Mouse (Mus musculus) CH12.LX (cell line): ENCODE data around the gene Mtfp1. TPM values are rescaled to one million over a fixed set of nuclear protein-coding genes. Genes with fewer than 3 reads are reported as not detected.

Experiments
- DNase-seq: peaks from one replicate; pipeline ENCODE4 v3.0.0-alpha.2; 2013; ENCODE audit errors: extremely low read depth
- H3K27ac ChIP-seq: 2 replicates; pipeline ENCODE4 v1.5.1; 2012; ENCODE audit warnings: low read depth, mild to moderate bottlenecking, control low read depth, moderate library complexity; ENCODE audit not compliant: insufficient read depth
- H3K27me3 ChIP-seq: replicated peaks from 2 replicates; pipeline ENCODE3; 2012; ENCODE audit warnings: inconsistent platforms
- H3K36me3 ChIP-seq, 2 experiments: replicated peaks in 1 of 2; 2 replicates each; pipeline versions ENCODE3 to v1.6.1; 2012; ENCODE audit warnings: inconsistent platforms in 1 of 2, low read length in 1 of 2, mild to moderate bottlenecking in 1 of 2, mixed read lengths in 1 of 2, moderate library complexity in 1 of 2; ENCODE audit not compliant: control insufficient read depth in 1 of 2, insufficient read depth in 1 of 2
- H3K4me1 ChIP-seq, 2 experiments: 2 replicates each; pipeline ENCODE4 v1.6.1; 2012; ENCODE audit warnings: inconsistent platforms in 1 of 2, moderate library complexity in 1 of 2; ENCODE audit not compliant: insufficient read depth in 2 of 2, control insufficient read depth in 1 of 2
- H3K4me2 ChIP-seq: 2 replicates; pipeline ENCODE4 v1.6.1; 2012; ENCODE audit warnings: low read depth, mild to moderate bottlenecking, control low read depth; ENCODE audit not compliant: poor library complexity, insufficient read depth, severe bottlenecking
- H3K4me3 ChIP-seq, 3 experiments: fragments of 150-350 bp in 1 of 3; sonication (generic) in 1 of 3; replicated peaks in 1 of 3; 2 replicates each; pipeline versions ENCODE3 to v1.5.1; 2011 to 2012; ENCODE audit warnings: low read depth in 2 of 3, low read length in 2 of 3, mild to moderate bottlenecking in 2 of 3, moderate library complexity in 2 of 3, control low read depth in 1 of 3, improper control_type of control experiment in 1 of 3, inconsistent platforms in 1 of 3, mixed read lengths in 1 of 3; ENCODE audit not compliant: poor library complexity in 1 of 3
- H3K79me2 ChIP-seq: replicated peaks from 2 replicates; pipeline ENCODE4 v1.6.1; 2012; ENCODE audit warnings: mild to moderate bottlenecking, moderate library complexity; ENCODE audit not compliant: control insufficient read depth, poor library complexity, insufficient read depth, severe bottlenecking; ENCODE audit errors: extremely low read depth
- H3K9ac ChIP-seq: 2 replicates; pipeline ENCODE4 v1.6.1; 2012; ENCODE audit warnings: low read depth, mild to moderate bottlenecking, control low read depth, moderate library complexity; ENCODE audit not compliant: insufficient read depth
- H3K9me3 ChIP-seq: replicated peaks from 2 replicates; pipeline ENCODE3; 2012; ENCODE audit warnings: low read length, inconsistent platforms, mixed read lengths
- CTCF ChIP-seq, 2 experiments: IDR thresholded peaks in 1 of 2; conservative IDR thresholded peaks in 1 of 2; 2 replicates each; pipeline ENCODE4 v1.5.1; 2011 to 2012; ENCODE audit warnings: low read depth in 2 of 2, low read length in 2 of 2, improper control_type of control experiment in 1 of 2, inconsistent platforms in 1 of 2, mild to moderate bottlenecking in 1 of 2, moderate library complexity in 1 of 2
- E2F4 ChIP-seq: IDR thresholded peaks from 2 replicates; pipeline ENCODE4 v1.6.1; 2011; ENCODE audit warnings: low read depth, low read length, improper control_type of control experiment; ENCODE audit not compliant: insufficient replicate concordance
- HCFC1 ChIP-seq: IDR thresholded peaks from 2 replicates; pipeline ENCODE4 v1.6.1; 2012; ENCODE audit warnings: low read depth, mild to moderate bottlenecking, inconsistent platforms, low read length, improper control_type of control experiment
- JUND ChIP-seq: conservative IDR thresholded peaks from 2 replicates; pipeline ENCODE4 v1.6.1; 2011; ENCODE audit warnings: low read depth, low read length, improper control_type of control experiment
- MAX ChIP-seq: IDR thresholded peaks from 2 replicates; pipeline ENCODE4 v1.6.1; 2011; ENCODE audit warnings: low read length, improper control_type of control experiment
- MYC ChIP-seq: IDR thresholded peaks from 2 replicates; pipeline ENCODE4 v1.6.1; 2011; ENCODE audit warnings: low read depth, mild to moderate bottlenecking, improper control_type of control experiment, low read length
- NELFE ChIP-seq: IDR thresholded peaks from 2 replicates; pipeline ENCODE4 v1.6.1; 2011; ENCODE audit warnings: low read depth, low read length, improper control_type of control experiment
- PAX5 ChIP-seq: IDR thresholded peaks from 2 replicates; pipeline ENCODE4 v1.6.1; 2012; ENCODE audit warnings: low read length, inconsistent platforms, mixed read lengths
- POLR2AphosphoS2 ChIP-seq: IDR thresholded peaks from 2 replicates; pipeline ENCODE4 v1.6.1; 2011; ENCODE audit warnings: low read depth, low read length, improper control_type of control experiment
- SIN3A ChIP-seq: IDR thresholded peaks from 2 replicates; pipeline ENCODE4 v1.6.1; 2012; ENCODE audit warnings: low read length, improper control_type of control experiment, inconsistent platforms
- SMC3 ChIP-seq: IDR thresholded peaks from 2 replicates; pipeline ENCODE4 v1.6.1; 2011; ENCODE audit warnings: low read depth, low read length, improper control_type of control experiment
- TBP ChIP-seq: conservative IDR thresholded peaks from 2 replicates; pipeline ENCODE4 v1.6.1; 2011; ENCODE audit warnings: low read depth, low read length, improper control_type of control experiment
- TCF12 ChIP-seq: IDR thresholded peaks from 2 replicates; pipeline ENCODE4 v1.6.1; 2014; ENCODE audit warnings: low read depth, mild to moderate bottlenecking, inconsistent platforms, low read length, improper control_type of control experiment
- ZC3H11A ChIP-seq: IDR thresholded peaks from 2 replicates; pipeline ENCODE4 v1.6.1; 2012; ENCODE audit warnings: low read depth, mild to moderate bottlenecking, inconsistent platforms, low read length, improper control_type of control experiment
- ZKSCAN1 ChIP-seq: IDR thresholded peaks from 2 replicates; pipeline ENCODE4 v1.6.1; 2012; ENCODE audit warnings: low read depth, inconsistent platforms, low read length, improper control_type of control experiment, borderline replicate concordance
- dilution Hi-C: fragments of 300-500 bp; cut with MboI; formaldehyde crosslinking; loops from 2 replicates; pipeline ENCODE4 v1.14.3; 2020; ENCODE audit warnings: low sequenced_read_pairs; ENCODE audit not compliant: extremely low pct_unique_long_range_greater_than_20kb, extremely low pct_ligation_motif_present
- in situ Hi-C: fragments of 300-500 bp; cut with MboI; formaldehyde crosslinking; loops from 3 replicates; pipeline ENCODE4 v1.14.3; 2019; ENCODE audit warnings: low sequenced_read_pairs, low pct_ligation_motif_present, low pct_unique_long_range_greater_than_20kb, mixed read lengths
- polyA plus RNA-seq: library from polyadenylated mRNA; unstranded; fragments of >175 nt; gene quantifications from 2 replicates; pipeline ENCODE4 v1.2.1, GENCODE M21; 2012; ENCODE audit warnings: low read depth; ENCODE audit not compliant: insufficient read length
- total RNA-seq, 2 experiments: library from RNA; depleted of rRNA; stranded (reverse); fragments of 300-350 nt in 1 of 2; fragments of >200 nt in 1 of 2; gene quantifications; 2 replicates each; pipeline ENCODE4 v1.2.3; 2012 to 2014

Mtfp1 gene
- total and polyA plus RNA-seq, 3 experiments = 22.1 to 30.0 (median 27.7) TPM

DNA sequence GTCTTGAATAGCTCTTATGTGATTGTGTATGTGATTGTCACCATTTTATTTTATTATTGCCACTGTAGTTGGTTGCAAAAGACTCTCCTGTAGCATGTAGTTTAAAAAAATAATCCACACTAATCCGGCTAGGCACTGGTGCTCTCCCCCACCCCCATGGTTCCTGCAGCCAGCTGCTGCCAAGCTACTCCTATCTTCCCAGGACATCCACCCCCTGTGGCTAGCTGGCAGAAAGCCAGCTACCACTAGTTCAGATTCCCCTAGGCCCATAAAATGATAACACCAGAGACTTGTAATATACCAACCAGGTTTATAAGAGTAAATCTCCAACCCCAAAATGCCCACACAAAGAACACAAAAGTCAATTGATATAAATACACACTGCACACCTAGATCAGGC lies 9.0 kb downstream of the Mtfp1 start:
- peaks cover 20% of the 10 kb centered on the region for H3K9me3 ChIP-seq
- no peak for DNase-seq
- TF ChIP-seq E2F4 = no peak
- TF ChIP-seq TBP = no peak
- no peak for TF ChIP-seq ZKSCAN1
- peaks cover 0 to 7% of the 10 kb centered on the region in 2 experiments for H3K36me3 ChIP-seq
- no peak overlapping the region for H3K4me2 ChIP-seq
- H3K9ac ChIP-seq = no peak overlapping the region
- in situ Hi-C loops = no loop called here
- H3K79me2 ChIP-seq = no peaks in the 10 kb centered on the region
- peaks cover 5% of the 10 kb centered on the region for H3K27me3 ChIP-seq
- H3K4me3 ChIP-seq = no peak overlapping the region
- peaks cover 0 to 11% of the 10 kb centered on the region in 2 experiments; a peak in 2 of 4 replicates for H3K4me1 ChIP-seq
- no peak overlapping the region for H3K27ac ChIP-seq
- dilution Hi-C loops = no loop called here

DNA sequence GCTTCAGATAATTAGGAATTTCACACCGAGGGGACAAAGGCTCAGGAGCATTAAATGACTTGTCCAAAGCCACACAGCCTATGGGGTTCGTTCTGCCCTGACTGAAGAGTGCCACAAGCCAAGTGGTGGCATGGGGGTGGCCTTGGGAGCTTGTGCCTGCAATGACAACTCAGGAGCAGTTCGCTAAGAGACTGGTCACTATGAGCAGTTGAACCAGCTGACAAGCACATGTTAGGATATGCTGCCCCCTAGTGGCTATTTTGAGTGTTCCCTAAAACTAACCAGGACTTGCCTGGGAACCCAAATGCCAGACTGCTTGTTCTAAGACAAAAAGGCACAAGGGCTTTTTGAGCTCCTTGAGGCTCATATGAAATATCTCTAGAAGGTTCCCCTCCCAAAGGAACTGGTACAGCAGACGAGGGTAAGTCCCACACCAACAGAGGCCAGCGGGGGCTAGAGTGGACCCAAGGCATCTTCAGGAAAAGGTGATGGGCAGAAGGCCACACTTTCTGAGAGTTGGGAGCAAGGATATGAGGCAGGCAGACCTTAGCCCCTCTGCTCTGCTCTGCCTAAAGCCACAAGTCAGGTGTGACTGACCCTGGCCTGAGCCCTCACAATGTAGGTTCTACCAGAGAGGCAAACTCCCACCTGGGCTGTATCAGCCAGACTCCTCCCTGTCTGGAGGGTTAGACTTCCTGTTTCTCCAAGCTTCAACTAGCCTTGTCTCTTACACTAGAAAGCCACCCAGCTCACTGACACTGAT lies 11.7 kb downstream of the Mtfp1 start:
- Histone ChIP-seq H3K9ac (no peak overlapping the region), H3K36me3 (no peaks in the 10 kb centered on the region), H3K27me3 (peaks cover 10% of the 10 kb centered on the region), H3K79me2 (no peaks in the 10 kb centered on the region), H3K4me3 (no peak overlapping the region), H3K27ac (no peak overlapping the region), H3K4me1 (peaks cover 0 to 11% of the 10 kb centered on the region in 2 experiments; a peak in 2 of 4 replicates), H3K9me3 (peaks cover 15% of the 10 kb centered on the region), H3K4me2 (no peak overlapping the region)
- DNase-seq = peak; percentile 90
- in situ Hi-C loops (no loop called here), dilution Hi-C loops (no loop called here)
- TF ChIP-seq JUND (0 out of 2 replicates have a peak, but pooled peaks have one; percentile 28), PAX5 (no peak), POLR2AphosphoS2 (no peak), TCF12 (peak; percentile 34; the same call in 1 of the 2 replicates), NELFE (peak; percentile 56; the same call in 1 of the 2 replicates), HCFC1 (no peak), SIN3A (no peak), MYC (peak; percentile 95), CTCF (conservative IDR thresholded peaks at IDR 0.05 in 1 of 2, IDR thresholded peaks at IDR 0.05 in 1 of 2; ENCODE audit: low read depth in 2 of 2, low read length in 2 of 2) (peak; percentile 94 to 99), ZC3H11A (peak; percentile 95), SMC3 (peak; percentile 99), MAX (peak; percentile 88)
